Mouse (Mus musculus): ENCODE data around the gene Rabl3. TPM values are rescaled to one million over a fixed set of nuclear protein-coding genes. Genes with fewer than 3 reads are reported as not detected.

Gene Rabl3
- polyA plus RNA-seq (2012; rRNA removed): 2.7 and 3.1 TPM in 2 replicates

GRCm38 (mm10) chr16:37539611-37540580, at the start of gene Rabl3, which contains the start of gene Gtf2e1:
Rabl3 (plus strand) TSS chr16:37539885.
Gtf2e1 (minus strand) TSS chr16:37539789.
- Histone ChIP-seq H3K4me1 (replicated peaks; ENCODE audit: control insufficient read depth, insufficient read depth, low read length) (peaks cover 7% of the 10 kb centered on the region), H3K27me3 (ENCODE audit: control insufficient read depth, insufficient read depth, low read length) (no peaks in the 10 kb centered on the region), H3K36me3 (ENCODE audit: control insufficient read depth, insufficient read depth, low read length) (peaks cover 3% of the 10 kb centered on the region; the same call in 1 of the 2 replicates), H3K27ac (ENCODE audit: control insufficient read depth, insufficient read depth, low read length) (peak within 1 kb of the TSS; percentile 52), H3K4me3 (ENCODE audit: control insufficient read depth, insufficient read depth, low read length) (peak within 1 kb of the TSS; percentile 76)
- WGBS: 3% methylated on average over 41 of the region's 41 CpGs
- TF ChIP-seq POLR2A (IDR thresholded peaks at IDR 0.05; ENCODE audit: control insufficient read depth, extremely low read depth, insufficient read depth, low read length, poor library complexity) (peak; percentile 69), CTCF (IDR thresholded peaks at IDR 0.05; ENCODE audit: borderline replicate concordance, control insufficient read depth, extremely low read depth, insufficient read depth, low read length, poor library complexity) (peak; percentile 48; the same call in 1 of the 2 replicates)
- DNase-seq: peak; percentile 97

DNA sequence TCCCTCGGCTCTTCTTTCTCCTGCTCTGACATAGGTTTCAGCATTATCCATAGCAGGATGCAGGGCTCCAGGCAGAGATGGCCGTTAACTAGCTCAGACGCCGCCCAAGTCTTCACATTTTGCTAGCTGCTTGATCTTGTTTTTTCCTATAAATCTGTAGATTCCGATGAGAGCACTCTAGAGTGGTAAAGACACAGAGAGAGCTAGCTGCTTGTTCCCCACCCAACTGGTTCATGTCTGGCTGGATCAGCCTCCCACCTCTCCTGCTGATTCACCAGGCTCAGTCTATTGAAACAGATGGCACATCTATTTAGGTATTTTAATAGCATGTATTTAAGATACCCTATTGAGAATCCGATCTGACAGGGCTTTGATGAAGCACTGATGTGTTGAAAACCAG, 44.7 kb upstream of the Rabl3 start:
- Histone ChIP-seq H3K27me3 (ENCODE audit: control insufficient read depth, insufficient read depth, low read length) (no peaks in the 10 kb centered on the region), H3K4me1 (replicated peaks; ENCODE audit: control insufficient read depth, insufficient read depth, low read length) (no peaks in the 10 kb centered on the region), H3K36me3 (ENCODE audit: control insufficient read depth, insufficient read depth, low read length) (no peaks in the 10 kb centered on the region), H3K27ac (ENCODE audit: control insufficient read depth, insufficient read depth, low read length) (no peak overlapping the region), H3K4me3 (ENCODE audit: control insufficient read depth, insufficient read depth, low read length) (no peak overlapping the region)
- no peak for TF ChIP-seq POLR2A (IDR thresholded peaks at IDR 0.05; ENCODE audit: control insufficient read depth, extremely low read depth, insufficient read depth, low read length, poor library complexity)
- TF ChIP-seq CTCF (IDR thresholded peaks at IDR 0.05; ENCODE audit: borderline replicate concordance, control insufficient read depth, extremely low read depth, insufficient read depth, low read length, poor library complexity): no peak
- whole genome bisulfite sequencing: 92% methylated on average over 6 of the region's 6 CpGs
- no peak for DNase-seq

- 86% methylated on average over 9 of the region's 9 CpGs for WGBS
- DNase-seq: no peak
- Histone ChIP-seq H3K4me1 (replicated peaks; ENCODE audit: control insufficient read depth, insufficient read depth, low read length) (no peaks in the 10 kb centered on the region), H3K36me3 (ENCODE audit: control insufficient read depth, insufficient read depth, low read length) (no peaks in the 10 kb centered on the region), H3K27me3 (ENCODE audit: control insufficient read depth, insufficient read depth, low read length) (no peaks in the 10 kb centered on the region), H3K4me3 (ENCODE audit: control insufficient read depth, insufficient read depth, low read length) (no peak overlapping the region), H3K27ac (ENCODE audit: control insufficient read depth, insufficient read depth, low read length) (no peak overlapping the region)
- TF ChIP-seq POLR2A (IDR thresholded peaks at IDR 0.05; ENCODE audit: control insufficient read depth, extremely low read depth, insufficient read depth, low read length, poor library complexity): no peak
Measured at GRCm38 (mm10) chr16:37498581-37498980, 41.1 kb upstream of the Rabl3 start.

- TF ChIP-seq CTCF (IDR thresholded peaks at IDR 0.05; ENCODE audit: borderline replicate concordance, control insufficient read depth, extremely low read depth, insufficient read depth, low read length, poor library complexity): no peak
- TF ChIP-seq POLR2A (IDR thresholded peaks at IDR 0.05; ENCODE audit: control insufficient read depth, extremely low read depth, insufficient read depth, low read length, poor library complexity): no peak
- WGBS: 78% methylated on average over 1 of the region's 1 CpGs
Measured at GRCm38 (mm10) chr16:37504517-37504916, 35.2 kb upstream of the Rabl3 start.

DNA sequence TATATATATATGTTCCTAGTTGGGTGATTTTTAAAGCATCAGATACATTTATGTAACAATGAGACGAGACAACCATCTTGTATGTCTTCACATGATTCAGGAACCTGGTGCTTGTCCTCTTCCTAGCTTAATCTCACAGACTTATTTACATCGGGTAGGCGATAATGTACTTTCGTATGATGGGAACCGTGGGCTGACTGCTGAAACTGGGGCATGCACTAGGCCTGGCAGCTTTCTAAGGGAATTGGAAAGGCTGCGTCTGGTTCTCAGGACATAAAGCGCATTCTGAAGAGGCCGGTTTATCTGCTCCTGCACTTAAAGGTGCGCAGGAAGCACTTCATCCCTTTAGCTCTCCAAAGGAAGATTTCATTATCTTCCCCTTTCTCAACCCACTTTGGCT, 32.9 kb upstream of the Rabl3 start:
- DNase-seq: no peak
- Histone ChIP-seq H3K4me1 (replicated peaks; ENCODE audit: control insufficient read depth, insufficient read depth, low read length) (no peaks in the 10 kb centered on the region), H3K27ac (ENCODE audit: control insufficient read depth, insufficient read depth, low read length) (no peak overlapping the region), H3K27me3 (ENCODE audit: control insufficient read depth, insufficient read depth, low read length) (no peaks in the 10 kb centered on the region), H3K4me3 (ENCODE audit: control insufficient read depth, insufficient read depth, low read length) (no peak overlapping the region), H3K36me3 (ENCODE audit: control insufficient read depth, insufficient read depth, low read length) (peaks cover 7% of the 10 kb centered on the region)
- 96% methylated on average over 9 of the region's 9 CpGs for WGBS
- TF ChIP-seq CTCF (IDR thresholded peaks at IDR 0.05; ENCODE audit: borderline replicate concordance, control insufficient read depth, extremely low read depth, insufficient read depth, low read length, poor library complexity) (no peak), POLR2A (IDR thresholded peaks at IDR 0.05; ENCODE audit: control insufficient read depth, extremely low read depth, insufficient read depth, low read length, poor library complexity) (no peak)

More at GRCm38 (mm10) chr16:37504517-37504916, 35.2 kb upstream of the Rabl3 start:
- DNase-seq: no peak
- Histone ChIP-seq H3K27me3 (ENCODE audit: control insufficient read depth, insufficient read depth, low read length) (no peaks in the 10 kb centered on the region), H3K4me1 (replicated peaks; ENCODE audit: control insufficient read depth, insufficient read depth, low read length) (no peaks in the 10 kb centered on the region), H3K36me3 (ENCODE audit: control insufficient read depth, insufficient read depth, low read length) (no peaks in the 10 kb centered on the region), H3K27ac (ENCODE audit: control insufficient read depth, insufficient read depth, low read length) (no peak overlapping the region), H3K4me3 (ENCODE audit: control insufficient read depth, insufficient read depth, low read length) (no peak overlapping the region)

- WGBS: 94% methylated on average over 15 of the region's 15 CpGs
- TF ChIP-seq CTCF (IDR thresholded peaks at IDR 0.05; ENCODE audit: borderline replicate concordance, control insufficient read depth, extremely low read depth, insufficient read depth, low read length, poor library complexity) (no peak), POLR2A (IDR thresholded peaks at IDR 0.05; ENCODE audit: control insufficient read depth, extremely low read depth, insufficient read depth, low read length, poor library complexity) (no peak)
Measured at GRCm38 (mm10) chr16:37511489-37511888, 28.2 kb upstream of the Rabl3 start.

More at GRCm38 (mm10) chr16:37511489-37511888, 28.2 kb upstream of the Rabl3 start:
- Histone ChIP-seq H3K36me3 (ENCODE audit: control insufficient read depth, insufficient read depth, low read length) (peaks cover 7% of the 10 kb centered on the region), H3K27me3 (ENCODE audit: control insufficient read depth, insufficient read depth, low read length) (no peaks in the 10 kb centered on the region), H3K4me1 (replicated peaks; ENCODE audit: control insufficient read depth, insufficient read depth, low read length) (no peaks in the 10 kb centered on the region), H3K4me3 (ENCODE audit: control insufficient read depth, insufficient read depth, low read length) (no peak overlapping the region), H3K27ac (ENCODE audit: control insufficient read depth, insufficient read depth, low read length) (no peak overlapping the region)
- DNase-seq: no peak

All from thymus, adult 2 months (tissue).